Mouse (Mus musculus): ENCODE measurements around the gene Stk16. TPM values are rescaled to one million over a fixed set of nuclear protein-coding genes. Genes with fewer than 3 reads are reported as not detected.

Stk16 gene
- polyA plus RNA-seq, 1 experiment from 2014 or later, result 129 TPM

- Histone ChIP-seq H3K36me3 (ENCODE audit: control insufficient read depth, insufficient read depth, low read length) (peaks cover 6% of the 10 kb centered on the region; the same call in 1 of the 2 replicates), H3K9ac (replicated peaks; ENCODE audit: low read depth, low read length) (no peak overlapping the region), H3K4me2 (ENCODE audit: low read depth, low read length) (no peak overlapping the region), H3K9me3 (ENCODE audit: control insufficient read depth, low read length) (no peaks in the 10 kb centered on the region), H3K27me3 (ENCODE audit: control insufficient read depth, insufficient read depth, low read length) (no peaks in the 10 kb centered on the region), H3K27ac (ENCODE audit: low read depth, low read length) (no peak overlapping the region), H3K4me1 (ENCODE audit: control insufficient read depth, insufficient read depth, low read length) (no peaks in the 10 kb centered on the region), H3K4me3 (ENCODE audit: low read depth, low read length) (no peak overlapping the region)
- no peak for ATAC-seq (ENCODE audit: low read depth)
- 93% methylated on average over 14 of the region's 14 CpGs for WGBS
Measured at GRCm38 (mm10) chr1:75243411-75243810, 32.8 kb downstream of the Stk16 start.

- WGBS, result 91% methylated on average over 12 of the region's 12 CpGs
Measured at GRCm38 (mm10) chr1:75244175-75244826, 33.7 kb downstream of the Stk16 start.

GRCm38 (mm10) chr1:75244836-75245235 is 34.2 kb downstream of the Stk16 start:
- Histone ChIP-seq H3K4me3 (ENCODE audit: low read depth, low read length) (no peak overlapping the region), H3K36me3 (ENCODE audit: control insufficient read depth, insufficient read depth, low read length) (peaks cover 6% of the 10 kb centered on the region; the same call in 1 of the 2 replicates), H3K4me2 (ENCODE audit: low read depth, low read length) (no peak overlapping the region), H3K27me3 (ENCODE audit: control insufficient read depth, insufficient read depth, low read length) (no peaks in the 10 kb centered on the region), H3K9ac (replicated peaks; ENCODE audit: low read depth, low read length) (no peak overlapping the region), H3K27ac (ENCODE audit: low read depth, low read length) (no peak overlapping the region), H3K9me3 (ENCODE audit: control insufficient read depth, low read length) (no peaks in the 10 kb centered on the region), H3K4me1 (ENCODE audit: control insufficient read depth, insufficient read depth, low read length) (no peaks in the 10 kb centered on the region)
- WGBS, result 21% methylated on average over 4 of the region's 4 CpGs
- peak; percentile 82 for ATAC-seq (ENCODE audit: low read depth)

More at GRCm38 (mm10) chr1:75244175-75244826, 33.7 kb downstream of the Stk16 start:
- Histone ChIP-seq H3K9ac (replicated peaks; ENCODE audit: low read depth, low read length) (no peak overlapping the region), H3K4me2 (ENCODE audit: low read depth, low read length) (no peak overlapping the region), H3K27me3 (ENCODE audit: control insufficient read depth, insufficient read depth, low read length) (no peaks in the 10 kb centered on the region), H3K27ac (ENCODE audit: low read depth, low read length) (no peak overlapping the region), H3K36me3 (ENCODE audit: control insufficient read depth, insufficient read depth, low read length) (peaks cover 6% of the 10 kb centered on the region; the same call in 1 of the 2 replicates), H3K4me3 (ENCODE audit: low read depth, low read length) (no peak overlapping the region), H3K9me3 (ENCODE audit: control insufficient read depth, low read length) (no peaks in the 10 kb centered on the region), H3K4me1 (ENCODE audit: control insufficient read depth, insufficient read depth, low read length) (no peaks in the 10 kb centered on the region)
- ATAC-seq (ENCODE audit: low read depth), result no peak; the same call in 1 of the 2 replicates

GRCm38 (mm10) chr1:75247071-75247930 is 36.7 kb downstream of the Stk16 start:
- H3K9ac ChIP-seq (replicated peaks; ENCODE audit: low read depth, low read length), result no peak overlapping the region
- H3K36me3 ChIP-seq (ENCODE audit: control insufficient read depth, insufficient read depth, low read length), result peaks cover 6% of the 10 kb centered on the region; the same call in 1 of the 2 replicates
- no peak for ATAC-seq (ENCODE audit: low read depth)
- no peak overlapping the region for H3K27ac ChIP-seq (ENCODE audit: low read depth, low read length)
- no peaks in the 10 kb centered on the region for H3K9me3 ChIP-seq (ENCODE audit: control insufficient read depth, low read length)
- whole genome bisulfite sequencing, result 81% methylated on average over 16 of the region's 16 CpGs
- H3K4me2 ChIP-seq (ENCODE audit: low read depth, low read length), result no peak overlapping the region
- no peaks in the 10 kb centered on the region; the same call in 1 of the 2 replicates for H3K4me1 ChIP-seq (ENCODE audit: control insufficient read depth, insufficient read depth, low read length)
- no peak overlapping the region for H3K4me3 ChIP-seq (ENCODE audit: low read depth, low read length)
- no peaks in the 10 kb centered on the region for H3K27me3 ChIP-seq (ENCODE audit: control insufficient read depth, insufficient read depth, low read length)

- 59% methylated on average over 9 of the region's 9 CpGs for WGBS
Measured at GRCm38 (mm10) chr1:75248041-75248772, 37.6 kb downstream of the Stk16 start.

GRCm38 (mm10) chr1:75250498-75250897 is 39.9 kb downstream of the Stk16 start:
- no peak overlapping the region for H3K4me3 ChIP-seq (ENCODE audit: low read depth, low read length)
- H3K36me3 ChIP-seq (ENCODE audit: control insufficient read depth, insufficient read depth, low read length), result no peaks in the 10 kb centered on the region; the same call in 1 of the 2 replicates
- no peaks in the 10 kb centered on the region; the same call in 1 of the 2 replicates for H3K4me1 ChIP-seq (ENCODE audit: control insufficient read depth, insufficient read depth, low read length)
- ATAC-seq (ENCODE audit: low read depth), result no peak
- H3K4me2 ChIP-seq (ENCODE audit: low read depth, low read length), result no peak overlapping the region
- WGBS, result 69% methylated on average over 3 of the region's 3 CpGs
- no peaks in the 10 kb centered on the region for H3K9me3 ChIP-seq (ENCODE audit: control insufficient read depth, low read length)
- no peak overlapping the region for H3K27ac ChIP-seq (ENCODE audit: low read depth, low read length)
- no peaks in the 10 kb centered on the region for H3K27me3 ChIP-seq (ENCODE audit: control insufficient read depth, insufficient read depth, low read length)
- H3K9ac ChIP-seq (replicated peaks; ENCODE audit: low read depth, low read length), result no peak overlapping the region

More at GRCm38 (mm10) chr1:75248041-75248772, 37.6 kb downstream of the Stk16 start:
- Histone ChIP-seq H3K9me3 (ENCODE audit: control insufficient read depth, low read length) (no peaks in the 10 kb centered on the region), H3K4me3 (ENCODE audit: low read depth, low read length) (no peak overlapping the region), H3K36me3 (ENCODE audit: control insufficient read depth, insufficient read depth, low read length) (peaks cover 6% of the 10 kb centered on the region; the same call in 1 of the 2 replicates), H3K27ac (ENCODE audit: low read depth, low read length) (no peak overlapping the region), H3K4me1 (ENCODE audit: control insufficient read depth, insufficient read depth, low read length) (no peaks in the 10 kb centered on the region; the same call in 1 of the 2 replicates), H3K9ac (replicated peaks; ENCODE audit: low read depth, low read length) (no peak overlapping the region), H3K4me2 (ENCODE audit: low read depth, low read length) (no peak overlapping the region), H3K27me3 (ENCODE audit: control insufficient read depth, insufficient read depth, low read length) (no peaks in the 10 kb centered on the region)
- no peak for ATAC-seq (ENCODE audit: low read depth)

- H3K4me1 ChIP-seq (ENCODE audit: control insufficient read depth, insufficient read depth, low read length), result no peaks in the 10 kb centered on the region; the same call in 1 of the 2 replicates
- no peak overlapping the region for H3K27ac ChIP-seq (ENCODE audit: low read depth, low read length)
- peak overlapping the region; percentile 46 for H3K4me2 ChIP-seq (ENCODE audit: low read depth, low read length)
- H3K36me3 ChIP-seq (ENCODE audit: control insufficient read depth, insufficient read depth, low read length), result no peaks in the 10 kb centered on the region
- WGBS, result under 1% methylated on average over 21 of the region's 22 CpGs
- H3K4me3 ChIP-seq (ENCODE audit: low read depth, low read length), result 0 out of 2 replicates have a peak overlapping the region, but pooled peaks have one; percentile 9
- H3K27me3 ChIP-seq (ENCODE audit: control insufficient read depth, insufficient read depth, low read length), result no peaks in the 10 kb centered on the region
- no peaks in the 10 kb centered on the region for H3K9me3 ChIP-seq (ENCODE audit: control insufficient read depth, low read length)
- H3K9ac ChIP-seq (replicated peaks; ENCODE audit: low read depth, low read length), result no peak overlapping the region
- peak; percentile 43 for ATAC-seq (ENCODE audit: low read depth)
Measured at GRCm38 (mm10) chr1:75251112-75251970, 40.7 kb downstream of the Stk16 start.

- H3K36me3 ChIP-seq (ENCODE audit: control insufficient read depth, insufficient read depth, low read length), result no peaks in the 10 kb centered on the region
- ATAC-seq (ENCODE audit: low read depth), result no peak
- H3K4me1 ChIP-seq (ENCODE audit: control insufficient read depth, insufficient read depth, low read length), result no peaks in the 10 kb centered on the region; the same call in 1 of the 2 replicates
- WGBS, result 72% methylated on average over 13 of the region's 13 CpGs
- no peak overlapping the region for H3K4me3 ChIP-seq (ENCODE audit: low read depth, low read length)
- no peaks in the 10 kb centered on the region for H3K27me3 ChIP-seq (ENCODE audit: control insufficient read depth, insufficient read depth, low read length)
- H3K9me3 ChIP-seq (ENCODE audit: control insufficient read depth, low read length), result no peaks in the 10 kb centered on the region
- H3K9ac ChIP-seq (replicated peaks; ENCODE audit: low read depth, low read length), result no peak overlapping the region
- no peak overlapping the region for H3K27ac ChIP-seq (ENCODE audit: low read depth, low read length)
- no peak overlapping the region for H3K4me2 ChIP-seq (ENCODE audit: low read depth, low read length)
Measured at GRCm38 (mm10) chr1:75252308-75252707, 41.7 kb downstream of the Stk16 start.
